Mouse (Mus musculus): ENCODE measurements around the gene Hes7. TPM values are rescaled to one million over a fixed set of nuclear protein-coding genes. Genes with fewer than 3 reads are reported as not detected.

The Hes7 gene
- total RNA-seq, 2 experiments from 2014 or later, result 0.39 to 0.48 TPM

DNA sequence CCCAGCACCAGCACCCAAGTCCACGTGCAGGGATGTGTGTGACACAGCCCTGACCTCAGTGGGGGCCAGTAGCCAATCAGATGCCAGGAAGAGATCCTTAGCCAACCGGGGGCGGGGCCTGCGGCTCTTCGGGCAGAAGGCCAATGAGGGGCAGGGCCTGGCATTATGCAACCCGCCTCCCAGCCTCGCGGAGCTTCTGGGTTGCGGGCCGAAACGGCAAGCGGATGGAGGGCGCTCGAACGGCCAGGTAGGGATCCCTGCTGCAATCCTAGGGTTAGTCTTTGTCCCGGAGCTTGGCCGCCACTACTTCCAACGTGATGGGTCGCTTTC is 21.5 kb upstream of the Hes7 start:
- intact Hi-C loops (cut with DNase I), result loop anchor here (2.0 to 5.0 kb wide), 3 partner anchors 24 to 319 kb away; partner anchors contain the start of genes 9130213A22Rik and Chd3
- DNase-seq (ENCODE audit: low spot score in 2 of 2), result peak; percentile 96 to 98

DNA sequence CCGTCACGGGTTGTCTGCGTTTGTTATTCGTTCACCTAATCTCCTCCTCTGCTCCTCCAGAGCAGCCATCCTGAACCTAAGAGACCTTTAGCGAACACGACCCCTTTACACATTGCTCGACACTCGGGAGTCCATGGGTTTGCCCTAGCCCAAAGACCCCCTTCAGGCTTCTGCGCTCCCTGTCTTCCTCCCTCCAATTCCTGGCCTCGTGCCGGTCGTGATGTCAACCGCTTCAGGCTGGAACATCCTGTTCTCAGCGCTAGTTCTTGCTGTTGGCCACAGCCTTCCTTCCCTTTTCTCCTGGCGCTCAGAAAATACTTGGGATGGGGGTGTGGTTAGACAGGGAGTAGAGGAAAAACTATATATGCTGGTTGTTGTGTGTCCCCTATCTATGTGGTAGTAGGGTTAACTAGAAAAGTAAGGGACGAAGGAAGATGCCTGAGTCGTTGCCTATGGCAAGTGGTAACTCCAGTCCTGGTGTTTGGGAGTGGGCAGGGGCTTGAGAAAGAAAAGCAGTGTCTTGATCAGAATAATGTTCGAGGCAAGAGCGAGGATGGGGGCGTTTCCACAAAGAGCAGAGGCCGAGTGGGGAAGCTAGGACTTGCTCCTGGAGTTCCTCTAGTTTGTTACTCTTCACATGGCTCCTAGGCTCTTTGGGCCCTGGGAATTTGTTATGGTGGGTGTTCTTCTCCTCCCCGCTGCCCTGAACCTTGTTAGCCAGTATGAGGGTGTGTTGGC is 20.9 kb upstream of the Hes7 start:
- peak; percentile 59 to 71 for DNase-seq (ENCODE audit: low spot score in 2 of 2)

DNA sequence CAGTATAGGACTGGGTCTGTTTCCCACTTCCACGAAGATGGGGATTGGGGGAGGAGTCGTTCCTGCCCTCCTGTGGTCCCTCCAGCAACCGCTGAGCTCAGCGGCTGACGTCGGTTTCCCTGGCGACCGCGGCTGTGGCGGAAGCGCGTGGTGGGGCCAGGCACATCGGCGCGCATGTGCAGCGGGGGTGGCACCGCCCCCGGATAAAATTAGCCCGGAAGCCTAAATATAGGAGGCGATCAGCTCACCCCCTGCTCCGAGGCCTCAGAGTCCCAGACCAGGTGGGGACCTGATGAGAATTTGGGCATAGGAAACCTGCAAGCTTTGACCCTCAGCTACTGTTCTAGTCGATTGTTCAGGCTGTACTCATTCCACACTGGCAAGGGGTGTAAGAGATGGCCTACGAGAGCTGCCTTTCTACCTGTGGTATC is 20.3 kb upstream of the Hes7 start:
- intact Hi-C loops (cut with DNase I), result loop anchor here (2.0 to 5.0 kb wide), 3 partner anchors 23 to 317 kb away; partner anchors contain the start of genes 9130213A22Rik and Chd3
- DNase-seq (ENCODE audit: low spot score in 2 of 2), result peak; percentile 94 to 97

More for the DNA sequence above, 20.9 kb upstream of the Hes7 start:
- intact Hi-C loops (cut with DNase I), result loop anchor here (2.0 to 5.0 kb wide), 3 partner anchors 23 to 318 kb away; partner anchors contain the start of genes 9130213A22Rik and Chd3

DNA sequence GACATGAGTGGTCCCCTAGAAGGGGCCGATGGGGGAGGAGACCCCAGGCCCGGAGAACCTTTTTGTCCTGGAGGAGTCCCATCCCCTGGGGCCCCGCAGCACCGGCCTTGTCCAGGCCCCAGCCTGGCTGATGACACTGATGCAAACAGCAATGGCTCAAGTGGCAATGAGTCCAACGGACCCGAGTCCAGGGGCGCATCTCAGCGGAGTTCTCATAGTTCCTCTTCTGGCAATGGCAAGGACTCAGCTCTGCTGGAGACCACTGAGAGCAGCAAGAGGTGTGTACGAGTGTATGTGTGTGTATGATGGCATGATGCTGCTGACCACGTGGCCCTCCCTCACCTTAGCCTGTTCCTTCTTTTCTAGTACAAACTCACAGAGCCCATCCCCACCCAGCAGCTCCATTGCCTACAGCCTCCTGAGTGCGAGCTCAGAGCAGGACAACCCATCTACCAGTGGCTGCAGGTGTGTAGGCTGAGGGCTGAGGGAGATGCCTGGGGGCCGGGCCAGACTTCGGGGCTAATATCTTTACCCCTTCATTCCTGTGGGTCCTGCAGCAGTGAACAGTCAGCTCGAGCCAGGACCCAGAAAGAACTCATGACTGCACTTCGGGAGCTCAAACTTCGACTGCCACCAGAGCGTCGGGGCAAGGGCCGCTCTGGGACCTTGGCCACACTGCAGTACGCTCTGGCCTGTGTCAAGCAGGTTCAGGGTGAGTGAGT is 19.4 kb upstream of the Hes7 start:
- DNase-seq (ENCODE audit: low spot score in 2 of 2), result no peak
- intact Hi-C loops (cut with DNase I), result no loop called here

DNA sequence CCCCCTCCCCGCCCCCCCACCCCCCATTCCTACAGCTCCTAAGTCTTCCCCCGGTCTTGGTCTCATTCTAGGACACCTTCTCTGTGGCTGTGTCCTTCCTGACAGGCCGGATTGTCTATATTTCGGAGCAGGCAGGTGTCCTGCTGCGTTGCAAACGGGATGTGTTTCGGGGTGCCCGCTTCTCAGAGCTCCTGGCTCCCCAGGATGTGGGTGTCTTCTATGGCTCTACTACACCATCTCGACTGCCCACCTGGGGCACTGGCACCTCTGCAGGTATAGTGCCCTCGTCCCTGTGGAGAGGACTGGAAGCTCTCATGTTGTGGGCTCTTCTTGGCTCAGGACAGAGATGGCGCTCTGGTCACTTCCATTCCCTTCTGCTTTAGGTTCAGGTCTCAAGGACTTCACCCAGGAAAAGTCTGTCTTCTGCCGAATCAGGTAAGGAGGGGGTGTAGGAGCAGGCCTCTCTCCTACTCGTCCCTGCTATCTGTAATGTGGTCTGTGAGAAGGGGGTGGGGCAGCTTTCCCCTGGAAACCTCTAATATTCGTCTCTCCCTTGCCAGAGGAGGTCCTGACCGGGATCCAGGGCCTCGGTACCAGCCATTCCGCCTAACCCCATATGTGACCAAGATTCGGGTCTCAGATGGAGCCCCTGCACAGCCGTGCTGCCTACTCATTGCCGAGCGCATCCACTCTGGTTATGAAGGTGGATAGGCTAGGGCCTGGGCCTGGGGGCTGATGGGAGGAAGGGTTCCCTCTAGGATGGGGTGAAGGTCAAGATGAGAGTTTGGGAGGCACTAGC is 18.4 kb upstream of the Hes7 start:
- no peak for DNase-seq (ENCODE audit: low spot score in 2 of 2)
- intact Hi-C loops (cut with DNase I), result no loop called here

DNA sequence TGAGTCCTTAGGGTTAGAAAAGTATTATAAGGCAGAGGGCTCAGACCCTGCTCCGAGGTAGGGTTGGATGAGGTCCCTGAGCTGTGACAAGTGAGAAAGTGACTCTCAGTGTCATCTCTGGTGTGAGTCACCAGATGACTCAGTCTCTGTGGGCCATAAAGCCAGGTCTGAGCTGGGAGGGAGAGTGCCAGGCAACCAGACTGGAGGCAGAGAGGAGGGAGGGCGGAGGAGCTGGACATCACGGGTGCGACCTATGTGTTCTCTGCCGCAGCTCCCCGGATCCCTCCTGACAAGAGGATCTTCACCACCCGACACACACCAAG is 17.8 kb upstream of the Hes7 start:
- no peak for DNase-seq (ENCODE audit: low spot score in 2 of 2)
- intact Hi-C loops (cut with DNase I), result no loop called here

DNA sequence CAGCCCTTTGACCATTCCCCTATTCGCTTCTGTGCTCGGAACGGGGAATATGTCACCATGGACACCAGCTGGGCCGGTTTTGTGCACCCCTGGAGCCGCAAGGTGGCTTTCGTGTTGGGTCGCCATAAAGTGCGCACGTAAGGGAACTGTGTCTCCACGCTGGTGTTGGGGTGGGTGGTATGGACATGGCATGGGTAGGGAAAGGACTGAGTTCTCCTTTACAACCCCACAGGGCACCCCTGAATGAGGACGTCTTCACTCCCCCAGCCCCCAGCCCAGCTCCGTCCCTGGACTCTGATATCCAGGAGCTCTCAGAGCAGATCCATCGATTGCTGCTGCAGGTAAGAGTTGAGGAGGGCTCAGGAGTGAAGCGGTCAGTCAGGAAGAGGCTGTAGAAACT is 17.1 kb upstream of the Hes7 start:
- no peak for DNase-seq (ENCODE audit: low spot score in 2 of 2)
- intact Hi-C loops (cut with DNase I), result no loop called here

DNA sequence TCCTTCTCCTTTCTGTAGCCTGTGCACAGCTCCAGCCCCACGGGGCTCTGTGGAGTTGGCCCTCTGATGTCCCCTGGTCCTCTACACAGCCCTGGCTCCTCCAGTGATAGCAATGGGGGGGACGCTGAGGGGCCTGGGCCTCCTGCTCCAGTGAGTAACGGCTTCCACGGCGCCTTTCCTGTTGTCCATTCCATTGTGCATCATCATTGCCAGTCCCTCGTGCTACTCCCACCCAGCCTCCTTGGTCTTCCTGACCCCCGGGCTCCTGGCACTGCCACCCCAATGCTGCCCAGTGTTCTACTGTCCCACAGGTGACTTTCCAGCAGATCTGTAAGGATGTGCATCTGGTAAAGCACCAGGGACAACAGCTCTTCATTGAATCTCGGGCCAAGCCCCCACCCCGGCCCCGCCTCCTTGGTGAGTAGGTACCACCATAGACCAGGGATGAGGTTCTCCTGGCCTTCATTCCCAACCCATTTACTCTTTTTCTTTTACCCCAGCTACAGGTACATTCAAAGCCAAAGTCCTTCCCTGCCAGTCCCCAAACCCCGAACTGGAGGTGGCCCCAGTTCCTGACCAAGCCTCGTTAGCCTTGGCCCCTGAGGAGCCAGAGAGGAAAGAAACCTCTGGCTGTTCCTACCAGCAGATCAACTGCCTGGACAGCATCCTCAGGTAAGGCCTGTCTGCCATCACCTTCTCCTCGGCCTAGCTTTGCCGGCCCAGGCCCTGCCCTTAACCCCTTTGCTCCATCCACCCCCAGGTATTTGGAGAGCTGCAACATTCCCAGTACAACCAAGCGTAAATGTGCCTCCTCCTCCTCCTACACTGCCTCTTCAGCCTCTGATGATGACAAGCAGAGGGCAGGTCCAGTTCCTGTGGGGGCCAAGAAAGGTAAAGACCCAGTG is 16.4 kb upstream of the Hes7 start:
- intact Hi-C loops (cut with DNase I), result no loop called here
- no peak for DNase-seq (ENCODE audit: low spot score in 2 of 2)

DNA sequence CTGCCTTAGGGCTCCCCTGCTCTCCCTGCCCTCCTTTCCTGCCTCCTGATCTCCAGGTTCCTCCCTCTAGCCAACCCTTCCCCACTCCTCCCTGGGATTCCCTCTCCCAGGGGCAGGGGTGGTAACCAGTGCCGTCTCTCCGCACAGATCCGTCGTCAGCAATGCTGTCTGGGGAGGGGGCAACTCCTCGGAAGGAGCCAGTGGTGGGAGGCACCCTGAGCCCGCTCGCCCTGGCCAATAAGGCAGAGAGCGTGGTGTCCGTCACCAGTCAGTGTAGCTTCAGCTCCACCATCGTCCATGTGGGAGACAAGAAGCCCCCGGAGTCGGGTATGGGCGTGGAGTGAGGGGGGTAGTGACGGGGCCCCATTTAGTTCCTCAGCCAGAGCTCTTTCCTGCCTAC is 15.7 kb upstream of the Hes7 start:
- no peak for DNase-seq (ENCODE audit: low spot score in 2 of 2)
- intact Hi-C loops (cut with DNase I), result no loop called here

DNA sequence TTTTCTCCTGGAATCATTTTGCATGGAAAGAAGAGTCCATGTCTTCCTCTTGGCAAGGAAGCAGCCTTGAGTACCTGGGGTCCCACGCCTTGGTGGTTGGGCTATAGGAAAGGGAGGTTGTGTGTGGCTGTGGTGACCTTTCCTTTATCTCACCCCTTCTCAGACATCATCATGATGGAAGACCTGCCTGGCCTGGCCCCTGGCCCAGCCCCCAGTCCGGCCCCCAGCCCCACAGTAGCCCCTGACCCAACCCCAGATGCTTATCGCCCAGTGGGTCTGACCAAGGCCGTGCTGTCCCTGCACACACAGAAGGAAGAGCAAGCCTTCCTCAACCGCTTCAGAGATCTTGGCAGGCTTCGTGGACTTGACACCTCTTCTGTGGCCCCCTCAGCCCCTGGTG is 15.0 kb upstream of the Hes7 start:
- no peak for DNase-seq (ENCODE audit: low spot score in 2 of 2)
- intact Hi-C loops (cut with DNase I), result no loop called here

DNA sequence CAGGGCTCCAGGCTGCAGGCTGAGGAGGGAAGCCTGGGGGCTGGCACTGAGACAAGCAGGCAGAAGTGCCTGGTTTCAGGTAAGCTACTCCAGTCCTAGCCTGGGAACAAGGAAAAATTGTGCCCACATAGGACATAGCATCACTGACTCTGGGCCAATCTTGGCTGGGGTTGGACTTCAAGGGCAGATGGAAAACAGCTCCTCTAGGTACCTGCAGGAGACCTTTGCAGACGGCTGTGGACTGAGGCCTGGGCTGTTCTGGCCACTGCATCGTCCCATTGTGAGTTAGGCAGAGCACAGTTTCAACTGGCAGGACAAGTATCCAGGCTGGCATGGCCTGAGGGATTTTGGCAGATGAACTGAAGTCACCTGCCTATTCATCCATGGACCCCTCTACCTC is 14.4 kb upstream of the Hes7 start:
- intact Hi-C loops (cut with DNase I), result no loop called here
- DNase-seq (ENCODE audit: low spot score in 2 of 2), result no peak

DNA sequence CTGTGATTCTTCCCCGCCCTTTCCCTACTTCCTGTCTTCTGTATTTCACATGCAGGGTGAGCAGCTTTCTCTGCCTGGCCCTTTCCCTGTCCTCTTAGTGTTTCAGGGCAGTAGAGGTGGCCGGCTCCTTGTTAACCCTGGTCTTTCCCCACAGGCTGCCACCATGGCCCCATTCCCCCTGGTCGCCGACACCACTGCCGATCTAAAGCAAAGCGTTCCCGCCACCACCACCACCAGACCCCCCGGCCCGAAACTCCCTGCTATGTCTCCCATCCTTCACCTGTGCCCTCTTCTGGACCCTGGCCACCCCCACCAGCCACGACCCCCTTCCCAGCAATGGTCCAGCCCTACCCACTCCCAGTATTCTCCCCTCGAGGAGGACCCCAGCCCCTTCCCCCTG is 13.9 kb upstream of the Hes7 start:
- intact Hi-C loops (cut with DNase I), result no loop called here

DNA sequence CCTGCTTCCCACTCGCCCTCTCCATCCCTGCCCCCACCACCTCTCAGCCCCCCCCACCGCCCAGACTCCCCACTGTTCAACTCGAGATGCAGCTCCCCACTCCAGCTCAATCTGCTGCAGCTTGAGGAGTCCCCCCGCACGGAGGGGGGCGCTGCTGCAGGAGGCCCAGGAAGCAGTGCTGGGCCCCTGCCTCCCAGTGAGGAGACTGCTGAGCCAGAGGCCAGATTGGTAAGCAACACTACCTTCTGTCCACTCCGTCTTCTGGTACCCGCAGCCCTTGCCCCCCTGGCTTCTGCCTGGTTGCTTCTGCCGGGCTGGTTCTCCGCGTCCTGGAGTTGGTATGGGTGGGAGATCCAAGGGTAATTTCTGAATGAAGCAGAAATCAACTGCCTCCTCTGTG is 13.4 kb upstream of the Hes7 start:
- DNase-seq (ENCODE audit: low spot score in 2 of 2), result no peak
- intact Hi-C loops (cut with DNase I), result no loop called here

More for the DNA sequence above, 13.9 kb upstream of the Hes7 start:
- DNase-seq (ENCODE audit: low spot score in 2 of 2), result no peak

DNA sequence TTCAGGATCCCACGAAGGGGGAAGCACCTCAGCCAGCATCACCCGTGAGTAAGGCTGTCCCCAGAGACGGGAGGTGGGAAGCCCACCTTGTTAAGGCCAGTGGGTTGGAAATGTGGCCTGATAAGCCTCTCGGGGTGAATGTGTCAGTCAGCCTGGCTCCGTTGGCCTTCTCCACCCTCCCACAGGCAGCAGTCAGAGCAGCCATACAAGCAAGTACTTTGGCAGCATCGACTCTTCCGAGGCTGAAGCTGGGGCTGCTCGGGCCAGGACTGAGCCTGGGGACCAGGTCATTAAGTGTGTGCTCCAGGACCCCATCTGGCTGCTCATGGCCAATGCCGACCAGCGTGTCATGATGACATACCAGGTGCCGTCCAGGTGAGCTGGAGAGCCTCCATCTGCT is 12.5 kb upstream of the Hes7 start:
- no peak for DNase-seq (ENCODE audit: low spot score in 2 of 2)
- intact Hi-C loops (cut with DNase I), result no loop called here

DNA sequence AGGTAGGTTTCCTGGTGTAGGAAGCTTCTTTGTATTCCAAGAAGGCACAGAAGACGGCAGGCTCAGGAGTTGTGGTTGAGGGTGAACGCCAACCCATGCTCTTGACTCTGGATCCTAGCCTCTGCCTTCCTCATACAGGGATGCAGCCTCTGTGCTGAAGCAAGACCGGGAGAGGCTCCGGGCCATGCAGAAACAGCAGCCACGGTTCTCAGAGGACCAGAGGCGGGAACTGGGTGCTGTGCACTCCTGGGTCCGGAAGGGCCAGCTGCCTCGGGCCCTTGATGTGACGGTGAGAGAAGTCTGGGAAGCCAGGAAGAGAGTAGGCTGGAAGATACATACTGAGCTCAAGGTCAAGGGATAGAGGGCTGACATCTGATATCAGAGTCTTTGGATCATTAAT is 12.0 kb upstream of the Hes7 start:
- intact Hi-C loops (cut with DNase I), result no loop called here
- no peak for DNase-seq (ENCODE audit: low spot score in 2 of 2)

DNA sequence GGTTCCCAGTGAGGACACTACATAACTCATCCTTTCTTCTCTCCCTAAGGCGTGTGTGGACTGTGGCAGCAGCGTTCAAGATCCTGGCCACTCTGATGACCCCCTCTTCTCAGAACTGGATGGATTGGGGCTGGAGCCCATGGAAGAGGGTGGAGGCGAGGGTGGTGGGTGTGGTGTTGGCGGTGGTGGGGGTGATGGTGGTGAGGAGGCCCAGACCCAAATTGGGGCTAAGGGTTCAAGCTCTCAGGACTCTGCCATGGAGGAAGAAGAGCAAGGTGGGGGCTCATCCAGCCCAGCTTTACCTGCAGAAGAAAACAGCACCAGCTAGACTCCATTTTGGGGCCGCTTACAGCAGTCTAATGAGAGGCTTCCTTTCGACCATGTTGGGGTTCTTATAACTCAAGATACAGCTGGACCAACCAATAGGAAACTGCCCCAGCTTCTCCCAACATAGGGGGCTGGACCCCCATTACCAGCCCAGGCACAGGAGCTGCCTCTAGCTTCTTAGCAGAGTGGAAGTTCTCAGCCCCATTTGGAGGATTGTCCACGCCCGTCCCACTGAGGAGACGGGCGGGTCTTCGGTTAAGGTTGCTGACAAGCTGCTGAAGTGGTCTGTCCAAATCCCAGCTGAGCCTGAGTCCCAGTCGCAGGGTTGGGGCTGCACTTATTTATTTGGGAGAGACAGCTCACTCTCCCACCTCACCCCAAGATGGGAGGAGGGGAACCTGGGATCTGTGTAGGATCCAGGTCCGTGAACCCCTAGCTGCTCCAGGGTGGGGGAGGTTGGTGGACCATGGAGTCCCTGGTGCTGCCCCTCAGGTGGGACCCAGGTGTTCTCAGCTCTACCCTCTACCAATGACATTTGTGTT is 10.9 kb upstream of the Hes7 start:
- no peak for DNase-seq (ENCODE audit: low spot score in 2 of 2)
- intact Hi-C loops (cut with DNase I), result no loop called here

DNA sequence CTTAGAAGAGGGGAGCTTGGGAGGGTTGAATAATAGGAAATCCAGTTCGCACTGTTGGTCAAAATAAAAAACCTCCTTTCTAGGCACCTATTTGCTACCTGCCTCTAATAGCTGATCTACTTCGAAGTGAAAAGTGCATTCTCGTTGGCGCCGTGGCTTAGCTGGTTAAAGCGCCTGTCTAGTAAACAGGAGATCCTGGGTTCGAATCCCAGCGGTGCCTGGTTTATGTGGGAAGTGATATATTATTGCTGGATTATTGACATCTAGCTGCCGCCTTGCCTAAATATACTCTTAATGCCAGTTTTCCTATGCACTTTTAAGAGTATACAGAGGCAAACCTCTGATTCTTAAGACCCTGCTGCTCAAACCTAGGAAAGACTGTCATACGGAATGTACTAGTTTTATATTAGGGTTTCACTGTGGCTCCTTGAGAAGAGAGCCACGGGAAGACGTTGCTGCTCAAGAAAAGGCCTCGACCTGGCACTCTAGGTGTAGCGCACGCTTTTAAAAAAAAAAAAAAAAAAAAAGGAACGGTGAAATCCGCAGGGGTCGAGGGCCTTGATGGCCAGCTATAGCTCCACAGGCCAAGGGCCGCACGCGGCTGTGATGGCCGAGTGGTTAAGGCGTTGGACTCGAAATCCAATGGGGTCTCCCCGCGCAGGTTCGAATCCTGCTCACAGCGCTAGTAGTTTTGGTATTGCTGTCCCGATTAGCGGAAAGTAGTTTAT is 9.7 kb upstream of the Hes7 start:
- intact Hi-C loops (cut with DNase I), result no loop called here

More for the DNA sequence above, 9.7 kb upstream of the Hes7 start:
- peak; percentile 88 to 89 for DNase-seq (ENCODE audit: low spot score in 2 of 2)

Measured in left cerebral cortex, postnatal 25 days (tissue).